Mouse (Mus musculus): Measurements from ENCODE around the gene Cib2.
A peak's percentile ranks its signal among the peaks of the same experiment; 100 is the strongest.
"Not testable (repeated sequence)": the region's sequence is repeated elsewhere in the genome, so short reads cannot be mapped to it uniquely, and the experiment has no call there.

Gene Cib2

DNA sequence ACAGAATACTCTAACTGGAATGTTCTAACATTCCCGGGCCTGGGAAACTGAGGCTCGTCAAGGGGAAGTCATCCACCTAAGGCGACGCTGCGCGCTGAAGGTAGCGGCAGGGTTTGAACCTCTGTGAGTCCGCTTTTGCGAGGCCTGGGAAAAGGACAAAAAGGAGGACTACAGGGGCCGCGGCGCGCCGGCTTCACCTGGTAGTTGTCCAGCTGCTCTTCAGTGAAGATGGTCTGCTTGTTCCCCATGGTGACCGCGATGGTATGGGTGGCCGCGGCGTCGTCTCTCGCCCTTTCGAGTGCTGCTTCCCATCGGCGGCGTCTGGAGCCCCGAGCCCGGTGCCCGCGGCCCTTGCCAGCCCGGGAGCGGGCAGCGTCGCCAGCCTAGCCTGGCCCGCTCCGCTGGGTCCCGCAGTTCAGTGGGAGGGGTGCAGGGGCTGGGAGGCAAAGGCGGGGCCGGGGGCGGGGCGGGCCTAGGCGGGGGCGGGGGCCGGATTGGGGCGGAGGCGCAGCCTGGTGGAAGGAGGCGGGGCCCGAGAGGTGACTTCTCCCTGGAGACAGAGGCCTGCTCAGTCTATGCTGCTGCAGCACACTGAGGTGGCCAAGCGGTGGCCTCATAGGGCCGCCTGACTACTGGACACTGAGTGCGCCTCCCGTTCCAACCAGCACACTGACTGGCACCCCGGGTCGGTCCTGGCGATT is at the start of gene Cib2:
Gene Cib2 (minus strand): TSS at position 448 of the 701 bp plus-strand sequence.
- peak; percentile 59 to 67 for DNase-seq (ENCODE audit: low spot score in 2 of 2)

DNA sequence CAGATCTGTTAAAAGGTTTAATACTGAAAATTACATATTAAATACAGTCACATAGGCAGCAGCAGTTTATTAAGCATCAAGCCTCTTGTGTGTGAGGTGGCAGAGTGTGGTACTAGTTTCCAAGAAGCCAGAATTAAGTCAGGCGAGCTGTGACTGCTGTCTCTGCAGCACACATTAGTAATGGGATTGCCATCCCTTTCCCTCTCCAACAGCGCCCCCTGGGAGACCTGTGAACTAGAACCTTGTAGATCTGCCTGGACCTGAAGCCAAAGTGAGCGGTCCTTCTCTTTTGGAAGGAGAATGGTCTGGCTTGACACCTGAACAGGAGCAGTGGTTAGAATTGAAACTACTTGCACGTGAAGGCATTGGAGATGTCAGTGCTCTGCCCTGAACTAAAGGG is 44.9 kb upstream of the Cib2 start:
- peak; percentile 27 to 54 for DNase-seq (ENCODE audit: low spot score in 2 of 2)

DNA sequence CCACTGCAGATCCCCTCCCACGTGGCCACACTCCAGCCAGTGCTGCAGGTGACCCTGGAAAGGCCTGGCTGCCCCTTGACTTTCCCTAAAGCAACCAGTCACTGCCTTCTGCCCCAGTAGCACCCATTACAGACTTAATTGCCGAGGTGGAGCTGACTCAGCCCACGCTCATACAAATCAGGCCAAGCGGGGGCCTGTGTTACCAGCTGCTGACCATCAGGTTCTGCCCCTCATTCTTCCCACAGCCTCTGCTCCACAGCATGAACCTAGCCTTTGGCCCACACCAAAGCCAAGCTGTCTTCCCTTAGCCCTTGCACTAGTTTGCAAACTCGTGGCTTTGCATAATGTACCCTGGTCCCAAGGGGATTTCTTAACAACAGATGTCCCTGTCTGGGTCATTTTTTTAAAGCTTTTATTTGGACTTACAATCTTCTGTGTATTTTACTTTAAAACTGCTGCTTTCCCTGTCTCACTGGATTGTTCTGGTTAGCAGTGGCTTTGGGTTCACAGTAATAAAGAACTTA is 44.2 kb upstream of the Cib2 start:
- no peak for DNase-seq (ENCODE audit: low spot score in 2 of 2)

DNA sequence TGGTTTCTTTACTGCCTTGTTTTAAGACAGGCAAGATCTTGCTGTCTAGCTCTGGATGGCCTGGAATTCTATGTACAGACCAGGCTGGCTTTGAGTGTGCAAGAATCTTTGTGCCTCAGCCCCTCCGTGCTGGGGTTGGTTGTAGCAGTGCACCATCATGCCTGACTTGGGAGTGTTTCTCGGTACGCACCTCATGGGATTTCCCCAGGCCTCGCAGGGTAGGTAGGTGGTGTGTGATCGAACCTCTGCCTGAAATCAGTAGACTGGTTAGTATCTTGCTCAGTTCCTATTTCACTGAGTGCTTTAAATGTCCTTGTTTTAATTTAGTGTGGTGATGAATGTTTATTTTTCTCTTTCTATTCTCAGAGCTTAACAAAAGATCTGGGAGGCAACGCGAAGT is 42.9 kb upstream of the Cib2 start:
- DNase-seq (ENCODE audit: low spot score in 2 of 2): no peak

DNA sequence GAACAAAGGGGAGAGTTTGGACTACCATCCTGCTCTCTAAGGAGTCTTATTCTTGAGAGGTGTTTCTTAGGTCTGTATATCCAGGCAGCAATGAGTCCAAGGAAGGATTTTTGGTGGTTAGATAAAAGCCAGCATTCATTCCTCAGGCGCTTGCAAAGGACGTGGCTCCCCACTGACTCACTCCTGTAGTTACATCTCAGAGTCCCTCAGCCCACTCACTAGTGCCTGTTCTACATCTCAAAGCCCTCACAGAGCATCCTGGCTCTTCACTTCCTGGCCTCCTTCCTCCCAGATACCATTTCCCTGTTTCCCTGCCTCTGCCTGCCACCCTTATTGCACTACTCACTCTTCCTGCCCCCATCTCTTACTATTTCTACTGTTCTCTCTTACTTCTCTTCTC is 42.4 kb upstream of the Cib2 start:
- peak in 1 of 2 experiments; percentile 19 for DNase-seq (ENCODE audit: low spot score in 2 of 2)

DNA sequence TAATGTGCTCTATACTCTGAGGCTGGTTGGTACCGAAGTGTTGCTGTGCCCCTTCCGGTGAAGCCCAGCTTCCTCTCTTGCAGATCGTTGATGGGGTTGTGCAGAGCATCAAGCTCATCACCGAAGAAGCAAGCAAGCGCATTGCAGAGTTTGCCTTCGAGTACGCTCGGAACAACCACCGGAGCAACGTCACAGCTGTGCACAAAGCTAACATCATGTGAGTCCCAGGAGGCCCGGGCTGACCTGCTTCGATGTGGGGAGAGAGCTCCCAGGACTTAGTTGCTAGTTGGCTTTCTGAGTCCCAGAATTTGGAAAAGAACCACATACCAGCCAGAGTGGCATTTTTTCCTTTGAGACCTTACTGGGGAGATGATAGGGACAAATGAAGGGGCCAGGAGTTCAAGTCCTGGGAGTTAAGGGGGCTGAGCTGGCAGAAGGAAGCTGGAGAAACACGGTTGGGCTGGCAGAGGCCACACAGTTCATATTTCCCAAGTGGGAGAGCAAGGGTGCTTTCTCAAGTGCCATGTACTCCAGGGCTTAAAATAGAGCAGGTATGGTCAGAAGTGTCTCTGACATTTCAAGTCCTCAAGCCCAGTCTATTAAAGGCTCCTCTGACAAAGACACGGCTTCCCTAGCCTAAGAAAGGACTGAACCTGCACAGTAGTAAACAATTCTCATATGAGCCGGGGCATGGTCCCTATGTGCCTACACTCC is 36.9 kb upstream of the Cib2 start:
- no peak for DNase-seq (ENCODE audit: low spot score in 2 of 2)

DNA sequence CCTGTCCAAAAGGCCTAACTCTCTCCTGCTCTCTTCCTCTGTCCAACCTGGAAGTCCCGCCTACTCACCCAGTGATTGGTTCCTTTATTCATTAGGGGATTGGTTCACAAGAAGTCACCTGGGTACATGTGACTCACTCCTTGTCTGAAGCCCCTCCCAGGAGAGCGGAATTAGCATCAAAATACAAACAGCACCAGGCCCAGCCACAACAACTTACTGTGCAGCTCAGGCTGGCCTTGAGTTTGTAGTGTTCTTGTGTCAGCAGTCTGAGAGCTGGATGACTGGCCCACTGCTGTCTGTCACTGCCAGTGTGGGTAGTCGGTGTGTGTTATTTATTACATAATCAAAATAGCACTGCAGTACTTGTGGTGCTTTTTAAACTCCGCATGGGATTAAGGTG is 33.6 kb upstream of the Cib2 start:
- not testable (repeated sequence) for DNase-seq (ENCODE audit: low spot score in 2 of 2)

DNA sequence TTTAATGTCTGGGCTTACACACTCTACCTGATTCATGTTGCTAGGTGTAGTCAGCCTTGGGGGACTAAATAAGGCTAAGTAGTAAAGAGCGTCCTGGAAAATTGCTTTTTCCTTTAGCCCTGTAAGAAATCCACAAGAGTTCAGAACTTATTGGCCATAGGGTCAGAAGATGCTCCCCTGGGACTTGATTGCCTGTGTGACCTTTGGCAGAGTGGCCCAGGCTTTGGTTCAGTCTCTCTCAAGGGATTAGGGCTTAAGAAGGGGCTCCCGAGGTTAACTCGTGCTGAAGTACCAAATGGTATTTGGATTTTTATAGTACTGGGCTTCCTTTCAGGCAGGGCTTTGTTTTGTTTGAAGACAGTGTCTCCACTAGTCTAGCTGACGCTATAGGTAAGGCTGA is 27.8 kb upstream of the Cib2 start:
- no peak for DNase-seq (ENCODE audit: low spot score in 2 of 2)

DNA sequence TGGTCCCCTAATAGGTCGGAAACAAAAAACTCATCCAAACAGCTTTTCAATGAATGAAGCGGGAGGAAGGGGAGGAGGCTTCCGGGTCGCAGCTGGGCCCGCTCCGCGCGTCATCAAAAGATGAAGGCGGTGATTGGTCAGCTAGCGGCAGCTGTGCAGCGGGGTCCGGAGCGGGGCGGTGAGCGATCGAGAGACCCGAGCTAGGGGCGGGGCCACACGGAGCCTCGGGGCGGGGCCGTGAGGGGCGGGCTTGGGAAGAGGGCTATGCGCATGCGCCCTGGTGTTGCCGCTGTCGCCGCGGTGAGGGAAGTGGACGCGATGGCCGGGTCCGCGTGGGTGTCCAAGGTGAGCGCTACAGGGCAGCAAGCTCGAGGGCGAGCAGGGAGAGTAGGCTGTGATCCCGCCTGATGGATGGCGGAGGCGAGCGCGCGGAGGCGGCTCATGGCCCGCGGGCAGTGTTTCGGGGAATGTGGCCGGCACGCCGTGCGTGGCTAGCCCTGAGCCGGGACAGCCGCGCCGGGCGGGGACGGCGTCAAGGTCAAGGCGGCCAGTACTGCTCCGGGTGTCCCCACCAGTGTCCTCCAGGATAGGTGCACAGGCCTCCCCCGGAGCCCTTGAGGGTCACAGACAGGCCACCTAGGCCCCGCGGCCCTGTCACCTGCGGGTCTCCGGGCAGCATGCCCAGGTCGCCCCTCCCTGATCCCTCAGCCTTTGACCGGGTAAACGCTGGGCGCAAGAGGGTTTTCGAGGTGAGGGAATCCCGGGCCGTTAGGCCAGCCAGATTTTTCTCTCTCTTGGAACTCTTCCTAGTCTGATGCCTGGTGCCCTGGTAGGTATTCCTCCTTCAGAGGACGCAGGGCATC is 26.4 kb upstream of the Cib2 start, which contains the start of gene Idh3a:
Gene Idh3a (plus strand): TSS at position 136 of the 863 bp plus-strand sequence.
- peak; percentile 97 for DNase-seq (ENCODE audit: low spot score in 2 of 2)

DNA sequence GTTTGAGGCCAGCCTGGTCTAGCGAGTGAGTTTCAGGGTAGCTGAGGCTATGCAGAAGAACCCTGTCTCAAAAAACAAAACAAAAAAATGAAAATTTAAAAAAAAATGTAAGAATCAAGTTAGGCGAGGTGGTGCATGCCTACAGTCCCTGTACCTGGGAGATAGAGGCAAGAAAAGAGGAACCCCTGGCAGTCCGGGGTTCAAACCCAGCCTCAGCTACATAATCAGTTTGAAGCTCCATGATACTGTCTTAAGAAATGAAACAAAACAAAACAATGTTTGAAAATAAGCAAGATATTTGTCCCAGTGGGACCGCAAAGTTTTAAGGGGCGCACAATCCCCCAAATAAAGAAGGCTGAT is 25.8 kb upstream of the Cib2 start:
- DNase-seq (ENCODE audit: low spot score in 2 of 2): no peak

DNA sequence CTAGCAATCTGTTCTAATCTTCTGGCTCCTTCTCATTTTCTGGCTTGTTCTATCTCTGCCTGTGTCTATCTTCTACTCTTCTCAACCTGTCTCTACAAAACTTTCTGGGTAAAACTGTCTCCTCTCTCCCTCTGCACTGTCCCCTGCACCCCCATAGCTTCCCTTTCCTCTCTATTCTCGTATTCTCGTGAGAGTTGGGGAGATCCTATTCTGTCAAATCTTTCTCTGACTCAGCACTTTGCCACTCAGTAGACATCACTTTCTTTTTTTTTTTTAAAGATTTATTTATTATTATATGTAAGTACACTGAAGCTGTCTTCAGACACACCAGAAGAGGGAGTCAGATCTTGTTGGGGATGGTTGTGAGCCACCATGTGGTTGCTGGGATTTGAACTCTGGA is 24.1 kb upstream of the Cib2 start:
- DNase-seq (ENCODE audit: low spot score in 2 of 2): not testable (repeated sequence)

DNA sequence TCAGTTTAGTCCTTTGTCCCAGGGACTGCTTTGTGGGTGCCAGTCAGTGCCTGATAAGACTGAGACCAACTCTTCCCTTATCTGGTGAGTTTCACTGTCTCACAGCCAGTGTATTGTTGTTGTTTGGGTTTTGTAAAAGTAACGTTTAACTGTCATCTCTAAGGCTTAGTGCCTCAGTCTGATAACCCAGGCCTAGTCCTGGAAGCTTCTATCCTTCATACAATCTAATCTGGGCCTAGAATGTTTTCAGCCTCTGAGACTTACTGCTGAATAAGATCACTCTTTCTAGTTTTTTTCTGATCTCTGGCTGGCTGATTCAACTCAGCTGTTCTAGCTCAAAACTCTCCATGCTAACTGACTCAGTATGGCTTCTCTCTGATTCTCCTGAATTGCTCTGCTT is 23.7 kb upstream of the Cib2 start:
- DNase-seq (ENCODE audit: low spot score in 2 of 2): no peak

DNA sequence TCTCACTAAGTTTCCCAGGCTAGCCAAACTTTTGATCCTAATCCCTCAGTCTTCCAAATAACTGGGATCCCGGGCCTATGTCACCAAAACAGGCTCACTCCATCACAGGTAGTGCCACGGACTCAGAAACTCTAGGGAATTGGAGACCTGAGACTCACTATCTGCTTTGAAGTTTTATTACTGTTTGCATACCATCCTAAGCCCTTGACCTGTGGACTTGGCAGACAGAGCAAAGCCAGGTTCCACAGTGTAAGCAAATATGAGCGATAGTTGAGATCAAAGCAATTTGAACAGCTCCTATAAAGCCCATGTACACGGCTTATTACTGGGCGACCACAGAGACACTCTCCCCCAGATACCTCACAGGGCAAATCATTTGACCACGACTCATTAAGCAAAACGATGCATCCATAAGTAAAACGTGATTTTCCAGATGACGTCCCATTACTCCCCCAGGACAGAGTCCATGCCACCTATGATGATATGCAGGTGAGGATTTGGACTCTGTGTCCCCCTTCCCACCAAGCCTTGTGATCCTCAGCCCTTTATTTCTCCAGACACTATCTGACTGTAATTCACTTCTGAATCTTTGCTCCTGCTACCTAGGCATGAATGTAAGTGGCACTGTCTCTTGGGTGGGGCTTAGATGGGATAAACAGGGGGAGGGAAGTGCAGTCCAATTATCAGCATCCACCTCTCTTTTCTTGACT is 11.3 kb upstream of the Cib2 start:
- DNase-seq (ENCODE audit: low spot score in 2 of 2): no peak

DNA sequence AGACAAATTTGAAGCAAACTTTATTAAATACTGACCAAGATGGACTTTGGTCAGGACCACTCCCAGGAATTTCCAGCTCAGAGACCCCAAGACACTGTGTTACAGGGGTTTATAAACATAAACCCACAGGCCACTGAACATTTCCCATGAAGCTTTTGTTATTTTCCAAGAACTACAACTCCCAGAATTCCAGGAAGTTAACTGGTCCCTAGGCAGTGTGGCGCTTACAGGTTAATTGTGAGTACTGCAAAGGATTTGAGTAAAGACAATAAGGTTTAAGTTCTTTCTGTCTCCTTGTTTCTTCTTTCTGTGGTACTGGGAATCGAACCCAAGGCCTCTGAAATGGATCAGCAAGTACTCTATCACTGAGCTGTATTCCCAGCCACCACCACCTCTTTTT is 8.7 kb upstream of the Cib2 start:
- DNase-seq (ENCODE audit: low spot score in 2 of 2): no peak

DNA sequence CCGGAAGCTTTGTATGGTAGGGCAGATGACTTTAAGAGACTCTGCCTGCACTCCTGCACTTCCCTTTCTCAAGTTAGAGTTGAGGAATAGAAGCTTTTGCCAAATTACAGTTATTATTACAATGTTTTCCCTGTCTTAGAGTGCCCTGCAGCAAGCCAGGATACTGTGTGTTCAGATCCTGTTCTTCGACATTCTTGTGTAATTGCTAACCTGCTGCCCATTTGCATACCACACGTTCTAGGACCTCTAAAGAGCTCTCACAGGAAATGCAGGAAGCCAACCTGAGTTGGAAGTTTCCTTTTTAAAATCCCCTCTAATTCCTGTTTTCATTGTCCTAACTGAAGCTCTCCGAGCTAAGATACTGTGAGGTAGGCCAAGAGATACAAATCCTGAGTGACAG is 6.9 kb upstream of the Cib2 start:
- DNase-seq (ENCODE audit: low spot score in 2 of 2): no peak

DNA sequence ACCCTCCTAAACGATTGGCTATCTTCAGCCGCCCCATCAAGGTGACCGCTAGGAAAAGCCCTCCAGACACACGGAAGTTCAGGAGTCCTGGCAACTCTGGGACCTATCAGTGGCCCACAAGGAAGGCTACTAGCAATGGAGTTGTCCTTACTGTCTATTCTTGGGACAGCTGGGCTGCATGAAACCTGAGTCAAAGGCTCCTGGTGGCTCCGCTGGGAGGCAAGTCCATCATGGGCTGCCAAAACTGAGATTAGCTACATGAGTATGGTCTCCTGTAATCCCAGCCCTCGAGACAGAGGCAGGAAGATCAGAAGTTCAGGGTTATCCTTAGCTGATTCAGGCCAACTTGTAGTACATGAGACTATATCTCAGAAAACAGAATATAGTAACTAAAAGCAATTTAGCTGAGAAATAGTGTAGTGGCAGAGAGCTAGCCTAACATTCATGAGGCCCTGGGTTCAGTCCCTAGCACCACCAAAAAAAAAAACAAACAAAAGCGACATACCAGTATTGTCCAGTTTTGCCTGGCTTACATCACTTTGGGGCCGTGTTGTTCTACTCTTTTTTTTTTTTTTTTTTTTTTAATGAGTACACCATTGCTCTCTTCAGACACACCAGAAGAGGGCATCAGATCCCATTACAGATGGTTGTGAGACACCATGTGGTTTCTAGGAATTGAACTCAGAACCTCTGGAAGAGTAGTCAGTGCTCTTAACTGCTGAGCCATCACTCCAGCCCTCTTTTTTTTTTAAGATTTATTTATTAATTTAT is 998 bp upstream of the Cib2 start:
- DNase-seq (ENCODE audit: low spot score in 2 of 2): no peak

DNA sequence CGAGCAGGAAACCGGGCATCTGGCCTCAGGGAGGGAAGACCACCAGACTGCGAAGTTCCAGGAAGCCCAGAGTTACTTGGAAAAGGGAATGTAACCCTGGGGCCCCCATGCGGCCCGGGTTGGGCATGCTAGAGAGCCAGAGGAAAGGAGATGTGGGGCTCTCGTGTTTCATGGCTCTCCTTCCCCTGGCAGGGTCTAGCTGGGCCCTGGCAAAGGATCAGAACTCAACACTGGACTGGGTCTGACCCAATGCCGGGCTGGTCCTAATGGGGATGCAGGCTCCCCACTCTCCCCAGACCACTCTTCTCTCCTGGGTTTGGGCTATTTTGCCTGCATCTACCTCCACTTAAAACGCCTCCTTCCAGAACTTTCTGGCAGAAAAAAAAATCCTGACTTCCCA is 1.3 kb downstream of the Cib2 start:
- DNase-seq (ENCODE audit: low spot score in 2 of 2): no peak

DNA sequence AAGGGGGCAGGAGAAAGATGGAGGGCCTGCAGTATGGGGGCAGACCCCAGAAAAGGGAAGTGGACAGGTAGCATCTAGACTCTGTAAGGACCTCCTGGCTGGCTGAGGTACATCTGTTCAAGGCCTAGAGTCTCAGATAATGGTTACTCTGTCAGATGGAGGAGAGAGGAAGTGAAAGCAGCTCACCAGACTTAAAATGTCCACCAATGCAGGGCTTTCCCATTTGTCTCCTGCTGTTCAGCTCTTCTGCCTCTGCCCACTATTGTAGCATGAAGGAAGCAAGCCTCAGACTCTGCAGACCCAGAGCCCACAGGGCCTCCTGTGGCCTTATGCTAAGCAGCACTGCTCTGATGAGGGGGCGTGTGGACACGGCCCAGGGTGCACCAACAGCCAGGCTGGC is 5.0 kb downstream of the Cib2 start:
- DNase-seq (ENCODE audit: low spot score in 2 of 2): no peak

DNA sequence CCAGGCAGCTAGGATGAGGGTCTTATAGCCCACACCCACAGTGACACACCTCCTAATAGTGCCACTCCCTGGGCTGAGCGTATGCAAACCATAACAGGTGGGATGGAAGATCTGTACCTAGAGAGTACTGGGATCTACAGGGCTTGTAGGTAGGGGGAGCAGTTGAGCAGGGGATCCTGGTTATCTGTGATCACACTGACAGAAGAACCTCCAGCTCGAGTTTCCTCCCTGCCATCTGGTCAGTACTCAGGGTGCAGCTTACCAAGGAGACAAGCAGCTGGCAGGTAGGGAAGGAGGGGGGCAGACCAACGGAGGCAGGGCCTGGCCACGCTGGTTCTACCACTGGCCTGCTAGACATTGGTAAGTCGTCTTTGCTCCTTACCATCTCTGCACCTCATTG is 7.6 kb downstream of the Cib2 start:
- DNase-seq (ENCODE audit: low spot score in 2 of 2): no peak

DNA sequence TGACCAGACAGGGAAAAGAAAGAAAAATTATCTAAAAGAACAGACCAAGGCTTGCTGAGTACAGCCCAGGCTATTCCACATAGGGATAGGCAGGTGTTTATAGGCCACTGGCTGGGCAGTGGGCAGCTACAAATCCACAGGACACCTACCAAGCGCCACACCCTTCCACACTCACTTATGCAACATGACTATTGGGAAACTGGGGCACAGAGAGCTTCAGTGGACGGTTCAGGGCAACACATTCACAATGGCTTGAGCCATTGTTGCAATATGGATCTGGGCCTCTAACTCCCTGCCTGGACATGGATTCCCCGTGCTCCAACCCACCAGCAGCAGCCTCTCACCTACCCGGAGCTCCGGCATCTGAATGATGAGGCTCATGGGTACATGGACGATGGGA is 10.6 kb downstream of the Cib2 start:
- DNase-seq (ENCODE audit: low spot score in 2 of 2): no peak

DNA sequence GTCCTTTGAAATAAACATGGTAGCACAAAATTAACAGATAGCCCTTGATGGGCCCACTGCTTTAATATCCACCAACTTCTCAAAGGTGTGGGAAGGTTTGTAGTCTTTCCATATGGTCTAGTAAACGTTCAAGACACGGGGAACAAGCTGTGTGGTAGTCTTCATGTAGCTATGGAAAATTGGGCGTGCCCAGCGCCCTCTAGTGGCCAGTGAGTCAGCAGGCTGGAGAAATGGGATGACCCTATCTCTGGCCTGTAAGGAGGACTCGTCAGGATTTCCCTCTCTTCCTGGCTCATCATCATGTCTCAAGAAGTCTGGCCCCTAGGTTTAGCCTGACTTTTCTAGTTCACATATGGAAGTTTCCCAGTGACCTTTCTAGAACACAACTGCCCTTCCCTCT is 12.5 kb downstream of the Cib2 start:
- DNase-seq (ENCODE audit: low spot score in 2 of 2): peak; percentile 55
